Mouse (Mus musculus) liver, adult 2 months (tissue): ENCODE measurements around the gene Sap30. TPM values are rescaled to one million over a fixed set of nuclear protein-coding genes. Genes with fewer than 3 reads are reported as not detected.
A peak's percentile ranks its signal among the peaks of the same experiment; 100 is the strongest.

Experiments used
- DNase-seq: peaks from one replicate; pipeline ENCODE4 v3.0.0-alpha.2; 2011; ENCODE audit warnings: low read depth, low spot score; ENCODE audit errors: extremely low read depth
- H3K27ac ChIP-seq: fragments of 200-500 bp; replicated peaks from 2 replicates; pipeline ENCODE4 v1.5.1; 2012; ENCODE audit warnings: low read depth, mild to moderate bottlenecking, control low read depth, inconsistent platforms, low read length; ENCODE audit not compliant: insufficient read depth
- H3K27me3 ChIP-seq: fragments of 200-500 bp; 2 replicates; pipeline ENCODE4 v1.6.1; 2012; ENCODE audit warnings: mild to moderate bottlenecking, moderate library complexity, low read length, inconsistent platforms; ENCODE audit not compliant: control insufficient read depth, insufficient read depth
- H3K36me3 ChIP-seq: fragments of 200-500 bp; 2 replicates; pipeline ENCODE4 v1.6.1; 2012; ENCODE audit warnings: low read length, inconsistent platforms; ENCODE audit not compliant: control insufficient read depth, insufficient read depth
- H3K4me1 ChIP-seq: fragments of 200-500 bp; 2 replicates; pipeline ENCODE4 v1.6.1; 2011; ENCODE audit warnings: low read length; ENCODE audit not compliant: control insufficient read depth, insufficient read depth
- H3K4me3 ChIP-seq: fragments of 200-500 bp; 2 replicates; pipeline ENCODE4 v1.5.1; 2011; ENCODE audit warnings: low read depth, mild to moderate bottlenecking, control low read depth, low read length, moderate library complexity; ENCODE audit not compliant: insufficient read depth
- H3K79me2 ChIP-seq: fragments of 200-500 bp; 2 replicates; pipeline ENCODE4 v1.6.1; 2012; ENCODE audit warnings: inconsistent platforms, mild to moderate bottlenecking, low read length, moderate library complexity; ENCODE audit not compliant: control insufficient read depth, insufficient read depth
- H3K9ac ChIP-seq: fragments of 200-500 bp; 2 replicates; pipeline ENCODE4 v1.6.1; 2012; ENCODE audit warnings: low read depth, mild to moderate bottlenecking, control low read depth, inconsistent platforms, low read length
- CTCF ChIP-seq: fragments of 200-500 bp; IDR thresholded peaks from 2 replicates; pipeline ENCODE4 v1.5.1; 2011; ENCODE audit warnings: low read depth, low read length, control low read depth
- POLR2A ChIP-seq: fragments of 200-500 bp; IDR thresholded peaks from 2 replicates; pipeline ENCODE4 v1.6.1; 2011; ENCODE audit warnings: low read length, control low read depth; ENCODE audit not compliant: insufficient read depth; ENCODE audit errors: extremely low read depth
- WGBS: fragments of 180-500 bp; shearing (Covaris S2); methylation state at CpG from one replicate; pipeline ENCODE4 v1.1.7; 2018; 5-methylcytosine and 5-hydroxymethylcytosine counted together
- polyA plus RNA-seq: library from polyadenylated mRNA; depleted of rRNA; stranded (reverse); fragments of >200 nt; gene quantifications from 2 replicates; pipeline ENCODE4 v1.2.3, GENCODE M21; 2012
- total RNA-seq: library from RNA; depleted of rRNA; stranded (reverse); fragments of >200 nt; gene quantifications from 2 replicates; pipeline ENCODE4 v1.2.3, GENCODE M21; 2014

The Sap30 gene
- total and polyA plus RNA-seq, 2 experiments = 3.5 to 5.6 TPM

- DNase-seq = peak; percentile 20
- no peak overlapping the region for H3K4me3 ChIP-seq
- no peaks in the 10 kb centered on the region for H3K4me1 ChIP-seq
- no peaks in the 10 kb centered on the region for H3K36me3 ChIP-seq
- peaks cover 3% of the 10 kb centered on the region; the same call in 1 of the 2 replicates for H3K79me2 ChIP-seq
- no peak overlapping the region for H3K27ac ChIP-seq
- peak; percentile 77 for TF ChIP-seq CTCF
- no peak for TF ChIP-seq POLR2A
- no peaks in the 10 kb centered on the region for H3K27me3 ChIP-seq
- 52% methylated on average over 5 of the region's 5 CpGs for WGBS
- no peak overlapping the region for H3K9ac ChIP-seq
Observed at GRCm38 (mm10) chr8:57503641-57504040, 16.0 kb upstream of the Sap30 start.

DNA sequence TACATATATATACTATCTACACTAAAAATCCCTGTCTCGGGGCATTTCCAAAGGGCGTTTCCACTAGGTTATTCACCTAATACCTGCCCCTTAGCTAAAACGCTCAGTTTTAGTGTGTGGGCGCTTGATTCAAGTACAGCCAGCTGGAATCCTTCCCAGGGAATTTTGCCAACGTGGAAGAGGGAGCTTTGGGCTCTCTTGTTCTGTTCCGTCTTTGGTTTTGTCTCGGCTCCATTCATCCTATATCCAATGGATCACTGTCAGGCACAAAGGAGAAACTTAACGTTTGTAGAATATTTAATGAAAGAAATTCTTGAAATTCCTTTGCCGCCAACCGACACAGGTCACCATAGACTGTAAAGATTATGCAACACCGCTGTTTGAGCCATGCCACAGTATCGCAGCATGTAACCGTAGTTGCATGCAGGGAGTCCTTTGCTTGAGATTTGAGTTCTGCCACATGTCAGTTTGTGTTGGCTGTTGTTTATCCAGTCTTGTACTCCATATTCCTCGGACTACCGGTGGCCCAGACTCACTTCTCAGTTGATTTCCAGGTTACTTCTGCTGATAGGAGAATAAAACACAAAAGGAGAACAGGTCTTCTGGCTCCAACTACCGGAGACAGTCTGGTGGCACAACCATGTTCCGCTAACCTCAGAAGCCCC, 11.3 kb upstream of the Sap30 start:
- H3K36me3 ChIP-seq = no peaks in the 10 kb centered on the region
- no peak overlapping the region for H3K27ac ChIP-seq
- H3K9ac ChIP-seq = no peak overlapping the region
- 17% methylated on average over 17 of the region's 17 CpGs for WGBS
- H3K27me3 ChIP-seq = no peaks in the 10 kb centered on the region
- peak; percentile 79 for DNase-seq
- H3K4me1 ChIP-seq = peaks cover 2% of the 10 kb centered on the region; the same call in 1 of the 2 replicates
- H3K4me3 ChIP-seq = peak overlapping the region; percentile 50
- TF ChIP-seq POLR2A = no peak
- no peak for TF ChIP-seq CTCF
- peaks cover 3% of the 10 kb centered on the region; the same call in 1 of the 2 replicates for H3K79me2 ChIP-seq

DNA sequence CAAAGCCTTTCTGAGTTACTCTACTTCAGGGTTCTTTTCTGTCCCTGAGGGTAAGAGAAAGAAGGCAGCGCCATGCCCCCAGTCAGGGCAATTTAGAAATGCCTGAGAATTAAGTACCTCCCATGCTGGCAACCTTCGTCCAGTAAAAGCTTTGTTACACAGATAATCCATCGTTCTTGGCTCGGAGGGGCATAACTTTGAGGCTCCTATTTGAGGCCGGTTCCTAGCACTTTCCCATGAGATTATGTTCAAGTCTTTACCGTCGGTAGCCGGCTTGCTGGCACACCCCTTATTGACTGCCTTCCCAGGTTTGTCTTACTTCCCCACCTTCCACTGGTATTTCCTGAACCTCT, 10.8 kb upstream of the Sap30 start:
- Histone ChIP-seq H3K79me2 (no peaks in the 10 kb centered on the region), H3K4me1 (peaks cover 2% of the 10 kb centered on the region; the same call in 1 of the 2 replicates), H3K27me3 (no peaks in the 10 kb centered on the region), H3K36me3 (no peaks in the 10 kb centered on the region), H3K9ac (no peak overlapping the region; the same call in 1 of the 2 replicates), H3K27ac (no peak overlapping the region), H3K4me3 (no peak overlapping the region)
- no peak for TF ChIP-seq CTCF
- no peak for TF ChIP-seq POLR2A
- no peak for DNase-seq
- WGBS = 31% methylated on average over 8 of the region's 8 CpGs

- H3K79me2 ChIP-seq = no peaks in the 10 kb centered on the region
- H3K4me1 ChIP-seq = no peaks in the 10 kb centered on the region
- no peak for DNase-seq
- no peak overlapping the region for H3K27ac ChIP-seq
- no peaks in the 10 kb centered on the region for H3K27me3 ChIP-seq
- H3K4me3 ChIP-seq = no peak overlapping the region
- no peak overlapping the region for H3K9ac ChIP-seq
- TF ChIP-seq POLR2A = no peak
- TF ChIP-seq CTCF = no peak
- H3K36me3 ChIP-seq = no peaks in the 10 kb centered on the region
- WGBS = 98% methylated on average over 4 of the region's 4 CpGs
Observed at GRCm38 (mm10) chr8:57491873-57492272, 4.2 kb upstream of the Sap30 start.

DNA sequence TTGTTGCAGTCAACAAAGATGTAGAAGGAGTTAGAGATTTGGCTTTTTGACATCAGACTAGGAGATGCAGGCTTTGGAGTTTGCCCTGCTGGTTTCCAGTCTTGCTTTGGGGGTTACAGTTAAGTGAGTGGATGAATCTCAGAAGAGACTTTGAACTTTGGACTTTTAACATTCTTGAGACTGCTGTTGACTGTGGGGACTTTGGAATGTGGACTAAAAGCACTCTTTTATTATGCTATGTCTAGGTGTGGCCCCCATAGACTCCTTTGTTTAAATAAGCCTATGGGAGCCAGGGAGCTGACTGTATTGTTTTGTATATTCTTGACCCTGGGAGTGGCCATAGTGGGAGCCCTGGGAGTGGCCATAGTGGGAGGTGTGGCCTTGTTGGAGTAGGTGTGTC, 2.2 kb upstream of the Sap30 start:
- Histone ChIP-seq H3K9ac (no peak overlapping the region), H3K27ac (no peak overlapping the region), H3K4me1 (peaks cover 2% of the 10 kb centered on the region; the same call in 1 of the 2 replicates), H3K79me2 (no peaks in the 10 kb centered on the region), H3K36me3 (no peaks in the 10 kb centered on the region), H3K27me3 (no peaks in the 10 kb centered on the region), H3K4me3 (no peak overlapping the region)
- no peak for DNase-seq
- TF ChIP-seq CTCF (no peak), POLR2A (no peak)

DNA sequence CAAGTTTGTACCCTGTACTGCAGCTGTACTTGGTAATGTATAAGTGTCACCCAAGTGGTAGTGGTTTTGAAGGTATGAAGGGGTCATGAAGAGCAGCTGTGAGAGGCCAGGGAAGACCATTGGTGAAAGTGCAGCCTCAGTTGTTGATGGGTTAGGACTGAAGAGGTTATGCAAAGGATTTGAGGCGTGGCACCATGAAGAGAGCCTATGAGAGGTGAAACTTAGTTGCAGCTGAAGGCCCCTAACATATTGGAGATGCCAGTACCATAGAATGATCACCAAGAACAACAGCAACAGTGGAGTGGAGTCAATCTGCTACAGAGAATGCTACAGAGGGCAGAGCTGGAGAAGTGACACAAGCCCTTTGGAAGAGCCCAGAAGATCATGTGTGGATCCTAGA, 1.7 kb upstream of the Sap30 start:
- H3K36me3 ChIP-seq = no peaks in the 10 kb centered on the region
- H3K9ac ChIP-seq = no peak overlapping the region
- H3K79me2 ChIP-seq = no peaks in the 10 kb centered on the region
- 100% methylated on average over 1 of the region's 1 CpGs for WGBS
- TF ChIP-seq POLR2A (no peak), CTCF (no peak)
- DNase-seq = no peak
- H3K27ac ChIP-seq = no peak overlapping the region
- H3K4me1 ChIP-seq = peaks cover 2% of the 10 kb centered on the region; the same call in 1 of the 2 replicates
- H3K27me3 ChIP-seq = no peaks in the 10 kb centered on the region
- H3K4me3 ChIP-seq = no peak overlapping the region
